Mouse (Mus musculus) testis, adult 2 months (tissue): Measurements from ENCODE around the gene Rbm4.

Source experiments
- CTCF ChIP-seq: fragments of 200-500 bp; IDR thresholded peaks from 2 replicates; pipeline ENCODE4 v1.5.1; 2012; ENCODE audit warnings: low read depth, mild to moderate bottlenecking, inconsistent platforms, low read length, moderate library complexity; ENCODE audit not compliant: control insufficient read depth, insufficient read depth, insufficient replicate concordance
- POLR2A ChIP-seq: fragments of 200-500 bp; IDR thresholded peaks from 2 replicates; pipeline ENCODE4 v1.6.1; 2012; ENCODE audit warnings: low read depth, mild to moderate bottlenecking, inconsistent platforms, low read length, moderate library complexity; ENCODE audit not compliant: control insufficient read depth

DNA sequence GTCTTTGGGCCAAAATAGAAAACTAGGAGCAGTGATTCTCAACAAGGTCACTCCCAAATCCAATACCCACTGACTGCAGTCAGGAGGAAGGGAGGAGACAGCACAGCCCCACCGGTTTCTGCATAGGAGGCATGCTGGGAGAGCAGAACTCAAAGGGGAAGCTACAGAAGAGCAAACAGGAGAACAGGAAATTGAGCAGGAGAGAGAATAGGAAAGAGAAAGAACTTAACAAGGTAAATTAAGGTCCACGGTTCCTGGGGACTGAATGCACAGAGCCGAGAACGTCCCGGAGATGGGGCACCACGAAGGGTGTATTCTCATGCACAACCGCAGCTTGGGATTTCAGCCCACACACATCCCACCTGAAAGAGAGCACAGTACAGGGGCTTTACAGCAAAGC lies 8.5 kb downstream of the Rbm4 start:
- TF ChIP-seq CTCF (no peak), POLR2A (no peak)
